Mouse (Mus musculus) limb, embryonic 15.5 days (tissue): Measurements from ENCODE around the gene Tmem247. TPM values are rescaled to one million over a fixed set of nuclear protein-coding genes. Genes with fewer than 3 reads are reported as not detected.
A peak's percentile ranks its signal among the peaks of the same experiment; 100 is the strongest.

Source experiments
- ATAC-seq: fragments of 200-750 bp; cut with Nextera tagmentation; 2 replicates; pipeline ENCODE4 v1.8.0; 2017; ENCODE audit warnings: low read depth, moderate TSS enrichment; ENCODE audit not compliant: insufficient number of reproducible peaks, low FRiP score, low TSS enrichment
- H3K27ac ChIP-seq: fragments of 300-500 bp; sonication (generic); 2 replicates; pipeline ENCODE4 v1.5.1; 2015; ENCODE audit warnings: moderate library complexity, mild to moderate bottlenecking, inconsistent platforms
- H3K27me3 ChIP-seq: fragments of 300-500 bp; sonication (generic); 2 replicates; pipeline ENCODE4 v1.6.1; 2015; ENCODE audit warnings: inconsistent platforms
- H3K36me3 ChIP-seq: fragments of 300-500 bp; sonication (generic); 2 replicates; pipeline ENCODE4 v1.6.1; 2015; ENCODE audit warnings: inconsistent platforms
- H3K4me1 ChIP-seq: fragments of 300-500 bp; sonication (generic); 2 replicates; pipeline ENCODE4 v1.6.1; 2015; ENCODE audit warnings: inconsistent platforms
- H3K4me2 ChIP-seq: fragments of 300-500 bp; sonication (generic); 2 replicates; pipeline ENCODE4 v1.6.1; 2015; ENCODE audit warnings: mild to moderate bottlenecking, inconsistent platforms
- H3K4me3 ChIP-seq: fragments of 300-500 bp; sonication (generic); 2 replicates; pipeline ENCODE4 v1.5.1; 2015; ENCODE audit warnings: mild to moderate bottlenecking, inconsistent platforms
- H3K9ac ChIP-seq: fragments of 300-500 bp; sonication (generic); 2 replicates; pipeline ENCODE4 v1.6.1; 2015; ENCODE audit warnings: inconsistent platforms
- H3K9me3 ChIP-seq: fragments of 300-500 bp; sonication (generic); 2 replicates; pipeline ENCODE4 v1.6.1; 2016; ENCODE audit warnings: inconsistent platforms
- WGBS: fragments of 180-500 bp; shearing (Covaris S2); methylation state at CpG from one replicate; pipeline ENCODE4 v1.1.7; 2015; 5-methylcytosine and 5-hydroxymethylcytosine counted together
- polyA plus RNA-seq: library from polyadenylated mRNA; unstranded; fragments of >200 nt; fragmentation: Nextera tagmentation; extraction: Ambion mirVana; gene quantifications from 2 replicates; pipeline ENCODE4 v1.2.1, GENCODE M21; 2015

Tmem247 gene
- polyA plus RNA-seq, 1 experiment from 2014 or later, result not detected

GRCm38 (mm10) chr17:86918786-86919185 is 1.6 kb downstream of the Tmem247 start:
- WGBS, result 80% methylated on average over 6 of the region's 6 CpGs
- Histone ChIP-seq H3K27ac (no peak overlapping the region), H3K9me3 (no peaks in the 10 kb centered on the region), H3K4me1 (peaks cover 5% of the 10 kb centered on the region; the same call in 1 of the 2 replicates), H3K9ac (no peak overlapping the region), H3K4me3 (no peak overlapping the region), H3K4me2 (no peak overlapping the region), H3K36me3 (no peaks in the 10 kb centered on the region), H3K27me3 (no peaks in the 10 kb centered on the region)
- no peak for ATAC-seq

- Histone ChIP-seq H3K27me3 (no peaks in the 10 kb centered on the region), H3K9me3 (no peaks in the 10 kb centered on the region), H3K27ac (no peak overlapping the region), H3K4me1 (peaks cover 5% of the 10 kb centered on the region; the same call in 1 of the 2 replicates), H3K36me3 (no peaks in the 10 kb centered on the region), H3K4me2 (no peak overlapping the region), H3K4me3 (no peak overlapping the region), H3K9ac (no peak overlapping the region)
- ATAC-seq, result no peak
- WGBS, result 82% methylated on average over 11 of the region's 11 CpGs
Observed at GRCm38 (mm10) chr17:86919729-86920128, 2.6 kb downstream of the Tmem247 start.

- WGBS, result 70% methylated on average over 3 of the region's 3 CpGs
Observed at GRCm38 (mm10) chr17:86924679-86925078, 7.5 kb downstream of the Tmem247 start.

GRCm38 (mm10) chr17:86926836-86927235 is 9.7 kb downstream of the Tmem247 start:
- Histone ChIP-seq H3K4me1 (peaks cover 10% of the 10 kb centered on the region; the same call in 1 of the 2 replicates), H3K4me3 (no peak overlapping the region), H3K9me3 (no peaks in the 10 kb centered on the region), H3K27me3 (no peaks in the 10 kb centered on the region), H3K36me3 (no peaks in the 10 kb centered on the region), H3K27ac (no peak overlapping the region), H3K9ac (no peak overlapping the region), H3K4me2 (no peak overlapping the region)
- no peak for ATAC-seq
- WGBS, result 88% methylated on average over 3 of the region's 3 CpGs

More at GRCm38 (mm10) chr17:86924679-86925078, 7.5 kb downstream of the Tmem247 start:
- ATAC-seq, result no peak
- Histone ChIP-seq H3K36me3 (no peaks in the 10 kb centered on the region), H3K4me1 (peaks cover 5% of the 10 kb centered on the region; the same call in 1 of the 2 replicates), H3K4me2 (no peak overlapping the region), H3K9ac (no peak overlapping the region), H3K27ac (no peak overlapping the region), H3K4me3 (no peak overlapping the region), H3K27me3 (no peaks in the 10 kb centered on the region), H3K9me3 (no peaks in the 10 kb centered on the region)

GRCm38 (mm10) chr17:86929355-86929754 is 12.2 kb downstream of the Tmem247 start:
- H3K27me3 ChIP-seq, result peaks cover 5% of the 10 kb centered on the region; the same call in 1 of the 2 replicates
- no peak overlapping the region for H3K4me2 ChIP-seq
- no peak overlapping the region for H3K4me3 ChIP-seq
- no peaks in the 10 kb centered on the region for H3K36me3 ChIP-seq
- no peak overlapping the region for H3K27ac ChIP-seq
- peaks cover 5% of the 10 kb centered on the region; the same call in 1 of the 2 replicates for H3K4me1 ChIP-seq
- no peaks in the 10 kb centered on the region for H3K9me3 ChIP-seq
- ATAC-seq, result no peak
- 75% methylated on average over 6 of the region's 6 CpGs for WGBS
- no peak overlapping the region for H3K9ac ChIP-seq

- no peak for ATAC-seq
- Histone ChIP-seq H3K4me2 (no peak overlapping the region), H3K27me3 (peaks cover 5% of the 10 kb centered on the region; the same call in 1 of the 2 replicates), H3K4me1 (peaks cover 5% of the 10 kb centered on the region; the same call in 1 of the 2 replicates), H3K9me3 (no peaks in the 10 kb centered on the region), H3K9ac (no peak overlapping the region), H3K27ac (no peak overlapping the region), H3K36me3 (no peaks in the 10 kb centered on the region), H3K4me3 (no peak overlapping the region)
Observed at GRCm38 (mm10) chr17:86929981-86930380, 12.8 kb downstream of the Tmem247 start.

- Histone ChIP-seq H3K4me2 (no peak overlapping the region), H3K4me3 (no peak overlapping the region), H3K36me3 (no peaks in the 10 kb centered on the region), H3K9me3 (no peaks in the 10 kb centered on the region), H3K27me3 (peaks cover 5% of the 10 kb centered on the region; the same call in 1 of the 2 replicates), H3K27ac (no peak overlapping the region), H3K4me1 (peaks cover 15% of the 10 kb centered on the region), H3K9ac (no peak overlapping the region)
- no peak for ATAC-seq
- WGBS, result 32% methylated on average over 5 of the region's 5 CpGs
Observed at GRCm38 (mm10) chr17:86932896-86933295, 15.7 kb downstream of the Tmem247 start.

- Histone ChIP-seq H3K4me2 (peak overlapping the region; percentile 69), H3K4me3 (0 out of 2 replicates have a peak overlapping the region, but pooled peaks have one; percentile 44), H3K4me1 (peaks cover 20% of the 10 kb centered on the region), H3K9ac (no peak overlapping the region), H3K27me3 (peaks cover 5% of the 10 kb centered on the region; the same call in 1 of the 2 replicates), H3K27ac (peak overlapping the region; percentile 65), H3K36me3 (no peaks in the 10 kb centered on the region), H3K9me3 (no peaks in the 10 kb centered on the region)
- no peak for ATAC-seq
- WGBS, result 46% methylated on average over 2 of the region's 2 CpGs
Observed at GRCm38 (mm10) chr17:86937064-86937463, 19.9 kb downstream of the Tmem247 start.

- Histone ChIP-seq H3K4me2 (peak overlapping the region; percentile 69), H3K9me3 (no peaks in the 10 kb centered on the region), H3K9ac (peak overlapping the region; percentile 28; the same call in 1 of the 2 replicates), H3K36me3 (no peaks in the 10 kb centered on the region), H3K27ac (peak overlapping the region; percentile 65), H3K27me3 (peaks cover 5% of the 10 kb centered on the region; the same call in 1 of the 2 replicates), H3K4me1 (peaks cover 20% of the 10 kb centered on the region), H3K4me3 (peak overlapping the region; percentile 44)
- 2% methylated on average over 20 of the region's 20 CpGs for WGBS
- ATAC-seq, result peak; percentile 85
Observed at GRCm38 (mm10) chr17:86937497-86938155, 20.5 kb downstream of the Tmem247 start.

- H3K27me3 ChIP-seq, result peaks cover 2% of the 10 kb centered on the region; the same call in 1 of the 2 replicates
- no peak overlapping the region for H3K9ac ChIP-seq
- no peak overlapping the region for H3K4me3 ChIP-seq
- no peaks in the 10 kb centered on the region for H3K9me3 ChIP-seq
- 65% methylated on average over 7 of the region's 7 CpGs for WGBS
- no peak for ATAC-seq
- no peak overlapping the region for H3K4me2 ChIP-seq
- no peak overlapping the region for H3K27ac ChIP-seq
- H3K36me3 ChIP-seq, result no peaks in the 10 kb centered on the region
- peaks cover 20% of the 10 kb centered on the region for H3K4me1 ChIP-seq
Observed at GRCm38 (mm10) chr17:86938683-86939082, 21.5 kb downstream of the Tmem247 start.

- Histone ChIP-seq H3K27me3 (no peaks in the 10 kb centered on the region), H3K9me3 (no peaks in the 10 kb centered on the region), H3K9ac (no peak overlapping the region), H3K4me2 (no peak overlapping the region), H3K4me3 (no peak overlapping the region), H3K36me3 (no peaks in the 10 kb centered on the region), H3K27ac (no peak overlapping the region), H3K4me1 (peaks cover 16% of the 10 kb centered on the region)
- WGBS, result 68% methylated on average over 6 of the region's 6 CpGs
- ATAC-seq, result no peak
Observed at GRCm38 (mm10) chr17:86942112-86942511, 25.0 kb downstream of the Tmem247 start.

GRCm38 (mm10) chr17:86943158-86943557 is 26.0 kb downstream of the Tmem247 start:
- WGBS, result 83% methylated on average over 6 of the region's 6 CpGs
- Histone ChIP-seq H3K27me3 (no peaks in the 10 kb centered on the region), H3K4me3 (no peak overlapping the region), H3K27ac (no peak overlapping the region), H3K9me3 (no peaks in the 10 kb centered on the region), H3K4me2 (no peak overlapping the region), H3K36me3 (no peaks in the 10 kb centered on the region), H3K4me1 (peaks cover 14% of the 10 kb centered on the region), H3K9ac (no peak overlapping the region)
- no peak for ATAC-seq
